Mouse (Mus musculus) spleen, adult 12 weeks (tissue): ENCODE measurements around the gene Gng12.
"Not testable (repeated sequence)": the region's sequence is repeated elsewhere in the genome, so short reads cannot be mapped to it uniquely, and the experiment has no call there.

Source experiments
- DNase-seq: peaks from one replicate; pipeline ENCODE4 v3.0.0; 2022; ENCODE audit warnings: low spot score

Gng12 gene

GRCm38 (mm10) chr6:66992232-66992631 is 96.0 kb downstream of the Gng12 start:
- DNase-seq: no peak

- DNase-seq: no peak
Measured at GRCm38 (mm10) chr6:66992786-66993185, 96.6 kb downstream of the Gng12 start.

- no peak for DNase-seq
Measured at GRCm38 (mm10) chr6:66994981-66995380, 98.8 kb downstream of the Gng12 start.

GRCm38 (mm10) chr6:66995825-66996224 is 99.6 kb downstream of the Gng12 start:
- DNase-seq: no peak

GRCm38 (mm10) chr6:66996257-66996656 is 100.1 kb downstream of the Gng12 start:
- no peak for DNase-seq

GRCm38 (mm10) chr6:66998645-66999044 is 102.4 kb downstream of the Gng12 start:
- DNase-seq: no peak

- DNase-seq: no peak
Measured at GRCm38 (mm10) chr6:66999800-67000199, 103.6 kb downstream of the Gng12 start.

- no peak for DNase-seq
Measured at GRCm38 (mm10) chr6:67009888-67010287, 113.7 kb downstream of the Gng12 start.

GRCm38 (mm10) chr6:67010370-67011216 is 114.4 kb downstream of the Gng12 start:
- no peak for DNase-seq

GRCm38 (mm10) chr6:67011217-67011518 is 115.0 kb downstream of the Gng12 start:
- DNase-seq: no peak

- no peak for DNase-seq
Measured at GRCm38 (mm10) chr6:67013293-67013948, 117.2 kb downstream of the Gng12 start.

- no peak for DNase-seq
Measured at GRCm38 (mm10) chr6:67013949-67014678, 117.9 kb downstream of the Gng12 start.

GRCm38 (mm10) chr6:67014679-67015075 is 118.5 kb downstream of the Gng12 start:
- no peak for DNase-seq

- DNase-seq: no peak
Measured at GRCm38 (mm10) chr6:67015739-67016519, 119.7 kb downstream of the Gng12 start.

- no peak for DNase-seq
Measured at GRCm38 (mm10) chr6:67016520-67017111, 120.4 kb downstream of the Gng12 start.

GRCm38 (mm10) chr6:67018365-67018764 is 122.2 kb downstream of the Gng12 start:
- DNase-seq: no peak

GRCm38 (mm10) chr6:67019001-67019400 is 122.8 kb downstream of the Gng12 start:
- DNase-seq: not testable (repeated sequence)

GRCm38 (mm10) chr6:67021308-67021707 is 125.1 kb downstream of the Gng12 start:
- no peak for DNase-seq

GRCm38 (mm10) chr6:67023729-67024128 is 127.5 kb downstream of the Gng12 start:
- no peak for DNase-seq

GRCm38 (mm10) chr6:67026661-67027060 is 130.5 kb downstream of the Gng12 start:
- DNase-seq: no peak

- DNase-seq: no peak
Measured at GRCm38 (mm10) chr6:67027438-67028142, 131.4 kb downstream of the Gng12 start.
